Mouse (Mus musculus): ENCODE data around the gene Siglece.

DNA sequence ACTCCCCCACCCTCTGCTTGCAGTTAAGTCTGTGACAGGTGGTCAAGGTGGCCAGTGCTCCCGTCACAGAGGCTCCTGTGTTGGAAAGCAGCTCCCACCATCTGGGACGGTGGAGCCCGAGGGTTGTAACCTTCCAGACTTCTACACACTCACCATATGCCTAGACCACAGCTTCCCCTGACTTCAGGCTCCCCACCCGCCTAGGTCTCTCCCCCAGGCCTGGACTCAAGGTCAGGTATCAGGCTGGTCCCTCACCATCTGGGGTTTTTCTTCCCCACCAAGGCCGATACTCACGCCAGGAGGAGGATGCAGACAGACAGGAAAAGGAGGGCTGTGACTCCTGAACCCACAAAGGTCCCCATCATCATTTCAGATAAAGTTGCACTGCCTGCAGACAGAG is 3.7 kb downstream of the Siglece start:
- TF ChIP-seq EP300 (optimal IDR thresholded peaks at IDR 0.05) (no peak), CTCF (IDR thresholded peaks at IDR 0.05; ENCODE audit: low read depth) (no peak)
